Mouse (Mus musculus) MEL (cell line): ENCODE data around the gene Adam12. TPM values are rescaled to one million over a fixed set of nuclear protein-coding genes. Genes with fewer than 3 reads are reported as not detected.

Experiments used
- DNase-seq: peaks from one replicate; pipeline ENCODE4 v3.0.0; 2011; ENCODE audit warnings: low read depth, low spot score
- H3K27ac ChIP-seq: 2 replicates; pipeline ENCODE4 v1.5.1; 2012; ENCODE audit warnings: low read depth, mild to moderate bottlenecking, control low read depth, low read length, moderate library complexity; ENCODE audit not compliant: control insufficient read depth
- H3K27me3 ChIP-seq, 2 experiments: fragments of 150-350 bp in 1 of 2; sonication (generic) in 1 of 2; 2 replicates each; pipeline ENCODE4 v1.6.1; 2012; ENCODE audit warnings: low read length in 2 of 2, mild to moderate bottlenecking in 2 of 2, improper control_type of control experiment in 1 of 2, moderate library complexity in 1 of 2; ENCODE audit not compliant: insufficient read depth in 2 of 2, control insufficient read depth in 1 of 2
- H3K36me3 ChIP-seq, 2 experiments: 2 replicates each; pipeline ENCODE4 v1.6.1; 2012 to 2014; ENCODE audit warnings: low read length in 2 of 2, improper control_type of control experiment in 1 of 2, inconsistent platforms in 1 of 2, mild to moderate bottlenecking in 1 of 2; ENCODE audit not compliant: insufficient read depth in 2 of 2, control insufficient read depth in 1 of 2
- H3K4me1 ChIP-seq, 2 experiments: fragments of 150-350 bp in 1 of 2; sonication (generic) in 1 of 2; 2 replicates each; pipeline ENCODE4 v1.6.1; 2012; ENCODE audit warnings: low read length in 2 of 2, improper control_type of control experiment in 1 of 2, mild to moderate bottlenecking in 1 of 2; ENCODE audit not compliant: insufficient read depth in 2 of 2, control insufficient read depth in 1 of 2
- H3K4me3 ChIP-seq, 2 experiments: fragments of 150-350 bp in 1 of 2; sonication (generic) in 1 of 2; 2 replicates each; pipeline ENCODE4 v1.5.1; 2012; ENCODE audit warnings: low read depth in 2 of 2, low read length in 2 of 2, mild to moderate bottlenecking in 2 of 2, moderate library complexity in 2 of 2, control low read depth in 1 of 2, improper control_type of control experiment in 1 of 2; ENCODE audit not compliant: control insufficient read depth in 1 of 2, insufficient read depth in 1 of 2
- H3K79me2 ChIP-seq: 2 replicates; pipeline ENCODE4 v1.6.1; 2012; ENCODE audit warnings: mild to moderate bottlenecking, low read length, moderate library complexity; ENCODE audit not compliant: control insufficient read depth, poor library complexity, insufficient read depth
- H3K9ac ChIP-seq: 2 replicates; pipeline ENCODE4 v1.6.1; 2012; ENCODE audit warnings: low read depth, mild to moderate bottlenecking, control low read depth, low read length, moderate library complexity; ENCODE audit not compliant: control insufficient read depth, poor library complexity, severe bottlenecking
- H3K9me3 ChIP-seq: fragments of 150-350 bp; sonication (generic); replicated peaks from 2 replicates; pipeline ENCODE4 v1.6.1; 2012; ENCODE audit warnings: mild to moderate bottlenecking, low read length, improper control_type of control experiment, moderate library complexity; ENCODE audit not compliant: insufficient read depth
- CHD1 ChIP-seq: IDR thresholded peaks from 2 replicates; pipeline ENCODE4 v1.6.1; 2012; ENCODE audit warnings: low read depth, mild to moderate bottlenecking, inconsistent platforms, low read length, improper control_type of control experiment
- CTCF ChIP-seq, 3 experiments: IDR thresholded peaks in 2 of 3; conservative IDR thresholded peaks in 1 of 3; 2 replicates each; pipeline ENCODE4 v1.5.1; 2011 to 2012; ENCODE audit warnings: low read length in 3 of 3, low read depth in 2 of 3, mild to moderate bottlenecking in 2 of 3, improper control_type of control experiment in 1 of 3, inconsistent platforms in 1 of 3, mixed read lengths in 1 of 3, moderate library complexity in 1 of 3; ENCODE audit not compliant: control insufficient read depth in 1 of 3, insufficient read depth in 1 of 3, poor library complexity in 1 of 3, severe bottlenecking in 1 of 3
- EP300 ChIP-seq, 2 experiments: IDR thresholded peaks; 2 replicates each; pipeline ENCODE4 v1.6.1; 2011; ENCODE audit warnings: improper control_type of control experiment in 2 of 2, low read length in 2 of 2, low read depth in 1 of 2, mild to moderate bottlenecking in 1 of 2
- ETS1 ChIP-seq: IDR thresholded peaks from 2 replicates; pipeline ENCODE4 v1.6.1; 2012; ENCODE audit warnings: low read depth, mild to moderate bottlenecking, inconsistent platforms, low read length, improper control_type of control experiment, moderate library complexity
- GABPA ChIP-seq: IDR thresholded peaks from 2 replicates; pipeline ENCODE4 v1.6.1; 2012; ENCODE audit warnings: low read depth, mild to moderate bottlenecking, inconsistent platforms, low read length, improper control_type of control experiment, moderate library complexity
- HCFC1 ChIP-seq: IDR thresholded peaks from 2 replicates; pipeline ENCODE4 v1.6.1; 2012; ENCODE audit warnings: low read depth, mild to moderate bottlenecking, inconsistent platforms, low read length, improper control_type of control experiment, moderate library complexity
- JUND ChIP-seq: IDR thresholded peaks from 2 replicates; pipeline ENCODE4 v1.6.1; 2011; ENCODE audit warnings: low read depth, mild to moderate bottlenecking, improper control_type of control experiment, low read length
- MAFK ChIP-seq: IDR thresholded peaks from 2 replicates; pipeline ENCODE4 v1.6.1; 2011; ENCODE audit warnings: low read depth, mild to moderate bottlenecking, low read length, improper control_type of control experiment, borderline replicate concordance
- MEF2A ChIP-seq: IDR thresholded peaks from 2 replicates; pipeline ENCODE4 v1.6.1; 2014; ENCODE audit warnings: low read depth, mild to moderate bottlenecking, inconsistent platforms, low read length, improper control_type of control experiment; ENCODE audit not compliant: poor library complexity, insufficient replicate concordance, severe bottlenecking; ENCODE audit errors: extremely low read depth
- MXI1 ChIP-seq: IDR thresholded peaks from 2 replicates; pipeline ENCODE4 v1.6.1; 2011; ENCODE audit warnings: mild to moderate bottlenecking, low read depth, low read length, improper control_type of control experiment
- MYB ChIP-seq: IDR thresholded peaks from 2 replicates; pipeline ENCODE4 v1.6.1; 2011; ENCODE audit warnings: mild to moderate bottlenecking, low read depth, low read length, improper control_type of control experiment
- POLR2A ChIP-seq, 2 experiments: IDR thresholded peaks; 2 replicates each; pipeline ENCODE4 v1.6.1; 2011 to 2012; ENCODE audit warnings: low read length in 2 of 2, mild to moderate bottlenecking in 2 of 2, control low read depth in 1 of 2, improper control_type of control experiment in 1 of 2, low read depth in 1 of 2, moderate library complexity in 1 of 2; ENCODE audit not compliant: control insufficient read depth in 1 of 2, insufficient read depth in 1 of 2, poor library complexity in 1 of 2
- RAD21 ChIP-seq: IDR thresholded peaks from 2 replicates; pipeline ENCODE4 v1.6.1; 2011; ENCODE audit warnings: mild to moderate bottlenecking, low read depth, low read length, improper control_type of control experiment
- RCOR1 ChIP-seq: IDR thresholded peaks from 2 replicates; pipeline ENCODE4 v1.6.1; 2012; ENCODE audit warnings: low read depth, mild to moderate bottlenecking, inconsistent platforms, low read length, improper control_type of control experiment
- SMC3 ChIP-seq: IDR thresholded peaks from 2 replicates; pipeline ENCODE4 v1.6.1; 2011; ENCODE audit warnings: low read depth, low read length, improper control_type of control experiment
- TBP ChIP-seq: IDR thresholded peaks from 2 replicates; pipeline ENCODE4 v1.8.0; 2011; ENCODE audit warnings: low read depth, low read length, improper control_type of control experiment
- USF1 ChIP-seq: IDR thresholded peaks from 2 replicates; pipeline ENCODE4 v1.6.1; 2014; ENCODE audit warnings: low read depth, mild to moderate bottlenecking, inconsistent platforms, low read length, improper control_type of control experiment, moderate library complexity
- USF2 ChIP-seq, 2 experiments: IDR thresholded peaks; 2 replicates each; pipeline ENCODE4 v1.6.1; 2011 to 2012; ENCODE audit warnings: improper control_type of control experiment in 2 of 2, low read length in 2 of 2, borderline replicate concordance in 1 of 2, inconsistent platforms in 1 of 2, low read depth in 1 of 2, mild to moderate bottlenecking in 1 of 2; ENCODE audit not compliant: insufficient read depth in 1 of 2
- ZKSCAN1 ChIP-seq: IDR thresholded peaks from 2 replicates; pipeline ENCODE4 v1.6.1; 2012; ENCODE audit warnings: low read depth, mild to moderate bottlenecking, inconsistent platforms, low read length, improper control_type of control experiment, moderate library complexity
- ZMIZ1 ChIP-seq: IDR thresholded peaks from 2 replicates; pipeline ENCODE4 v1.6.1; 2012; ENCODE audit warnings: low read depth, mild to moderate bottlenecking, inconsistent platforms, low read length, improper control_type of control experiment, moderate library complexity
- ZNF384 ChIP-seq: IDR thresholded peaks from 2 replicates; pipeline ENCODE4 v1.6.1; 2012; ENCODE audit warnings: low read depth, mild to moderate bottlenecking, inconsistent platforms, low read length, improper control_type of control experiment
- polyA plus RNA-seq, 2 experiments: library from polyadenylated mRNA; stranded (reverse) in 1 of 2; unstranded in 1 of 2; fragments of >175 nt in 1 of 2; fragments of >200 nt in 1 of 2; gene quantifications; 2 replicates each; pipeline versions ENCODE4 v1.2.1 to v1.2.4; 2012; ENCODE audit warnings: low replicate concordance in 2 of 2, low read depth in 1 of 2; ENCODE audit not compliant: insufficient read length in 2 of 2, insufficient read depth in 1 of 2, missing spikeins in 1 of 2
- total RNA-seq: library from RNA; depleted of rRNA; stranded (reverse); fragments of 300-350 nt; gene quantifications from 2 replicates; pipeline ENCODE4 v1.2.3, GENCODE M21; 2012

Gene Adam12
- total and polyA plus RNA-seq, 3 experiments, result not detected

DNA sequence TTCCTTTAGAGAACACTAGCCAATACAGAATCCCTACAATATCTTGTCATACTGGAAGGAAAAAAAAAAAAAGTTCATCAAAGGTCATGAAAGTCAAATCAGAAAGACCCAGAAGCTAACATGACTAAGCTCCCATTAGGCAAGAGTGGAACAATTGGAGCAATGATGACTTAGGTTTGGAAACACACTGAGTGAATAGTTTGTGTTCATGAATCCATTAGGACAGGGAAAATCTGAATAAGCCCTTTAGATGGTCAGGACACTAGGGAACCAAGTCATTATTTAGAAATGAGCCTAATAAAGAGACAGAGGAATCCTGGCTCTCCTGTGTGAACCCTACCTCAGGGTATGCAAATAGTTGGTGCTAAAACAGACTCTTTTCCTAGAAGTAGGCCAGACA, 4.8 kb upstream of the Adam12 start:
- H3K4me1 ChIP-seq, result no peaks in the 10 kb centered on the region
- no peak overlapping the region for H3K27ac ChIP-seq
- TF ChIP-seq JUND, result no peak
- TF ChIP-seq MAFK, result no peak
- TF ChIP-seq RAD21, result no peak
- H3K4me3 ChIP-seq, result no peak overlapping the region
- H3K36me3 ChIP-seq, result no peaks in the 10 kb centered on the region
- no peaks in the 10 kb centered on the region for H3K27me3 ChIP-seq
- no peak for DNase-seq
- no peak overlapping the region for H3K9ac ChIP-seq
- no peaks in the 10 kb centered on the region for H3K9me3 ChIP-seq
- H3K79me2 ChIP-seq, result no peaks in the 10 kb centered on the region

DNA sequence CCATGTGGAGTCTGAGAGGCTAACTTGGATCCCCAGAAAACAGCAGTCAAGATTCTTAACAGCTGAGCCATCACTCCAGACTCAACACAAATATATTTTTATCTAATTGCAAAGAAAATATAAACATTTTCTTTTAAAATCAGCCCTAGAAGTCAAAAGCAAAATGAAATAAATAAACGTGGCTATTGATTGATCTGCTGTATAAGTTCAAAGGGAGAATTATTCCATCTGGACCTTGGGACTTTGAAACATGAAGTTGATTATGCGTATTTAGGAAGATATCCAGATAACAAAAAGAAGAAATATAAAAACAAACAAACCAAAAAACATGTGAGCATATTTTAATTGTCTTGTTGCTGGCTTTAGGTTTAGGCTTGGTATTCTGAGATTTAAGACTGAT, 3.6 kb upstream of the Adam12 start:
- no peak for DNase-seq
- H3K4me3 ChIP-seq, result no peak overlapping the region
- TF ChIP-seq HCFC1, result no peak
- no peak for TF ChIP-seq MEF2A
- no peak for TF ChIP-seq TBP
- TF ChIP-seq ZKSCAN1, result no peak
- no peak for TF ChIP-seq MXI1
- TF ChIP-seq RCOR1, result no peak
- no peak for TF ChIP-seq MYB
- TF ChIP-seq ETS1, result no peak
- no peak for TF ChIP-seq MAFK
- TF ChIP-seq SMC3, result no peak
- TF ChIP-seq USF2 (IDR thresholded peaks at IDR 0.05; ENCODE audit: borderline replicate concordance in 1 of 2, insufficient read depth in 1 of 2, low read depth in 1 of 2, low read length in 2 of 2), result no peak
- TF ChIP-seq, all 39 proteins: peak for 0
- no peak overlapping the region for H3K27ac ChIP-seq
- no peaks in the 10 kb centered on the region for H3K36me3 ChIP-seq
- no peaks in the 10 kb centered on the region for H3K9me3 ChIP-seq
- H3K9ac ChIP-seq, result no peak overlapping the region
- H3K79me2 ChIP-seq, result no peaks in the 10 kb centered on the region
- no peaks in the 10 kb centered on the region for H3K27me3 ChIP-seq
- H3K4me1 ChIP-seq, result no peaks in the 10 kb centered on the region

DNA sequence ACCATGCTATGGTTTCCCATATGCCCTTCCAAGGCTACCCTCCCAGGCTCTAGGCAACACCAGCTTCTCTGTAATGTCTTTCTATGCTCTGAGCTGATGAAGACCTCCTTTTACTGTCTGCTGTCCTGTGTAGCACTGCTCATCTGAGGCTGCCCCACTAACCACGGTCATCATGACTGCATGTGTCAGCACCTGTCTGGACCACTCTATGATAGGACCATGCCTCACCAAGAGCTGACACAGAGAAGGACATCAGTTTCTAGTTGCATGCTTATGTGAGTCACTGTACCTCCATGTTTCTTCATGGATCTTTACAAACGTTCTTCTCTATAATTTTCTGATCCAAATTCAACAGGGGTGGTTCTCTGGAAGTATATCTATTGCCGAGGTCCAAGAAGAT, 1.2 kb downstream of the Adam12 start:
- Histone ChIP-seq H3K27ac (no peak overlapping the region), H3K36me3 (no peaks in the 10 kb centered on the region), H3K9me3 (no peaks in the 10 kb centered on the region), H3K27me3 (no peaks in the 10 kb centered on the region), H3K9ac (no peak overlapping the region), H3K4me3 (no peak overlapping the region), H3K4me1 (no peaks in the 10 kb centered on the region)
- DNase-seq, result no peak
- TF ChIP-seq POLR2A (IDR thresholded peaks at IDR 0.05; ENCODE audit: control insufficient read depth in 1 of 2, insufficient read depth in 1 of 2, low read depth in 1 of 2, low read length in 2 of 2, poor library complexity in 1 of 2) (no peak), ZMIZ1 (no peak), CTCF (IDR thresholded peaks at IDR 0.05 in 2 of 3, conservative IDR thresholded peaks at IDR 0.05 in 1 of 3; ENCODE audit: control insufficient read depth in 1 of 3, insufficient read depth in 1 of 3, low read depth in 2 of 3, low read length in 3 of 3, poor library complexity in 1 of 3, severe bottlenecking in 1 of 3) (no peak), RCOR1 (no peak), USF1 (no peak), MYB (no peak), EP300 (IDR thresholded peaks at IDR 0.05; ENCODE audit: low read depth in 1 of 2, low read length in 2 of 2) (no peak), CHD1 (no peak), ZNF384 (no peak), MAFK (no peak), GABPA (no peak), TBP (no peak), MEF2A (no peak)
- TF ChIP-seq, all 39 proteins: peak for 0
- H3K79me2 ChIP-seq, result no peaks in the 10 kb centered on the region
